Mouse (Mus musculus) thymus, postnatal 10 days (tissue): ENCODE measurements at regions not wholly inside any gene's neighbourhood (a gene's known extent, or its start where the extent isn't known, plus 50 kb on each side); places are given as distances from the start of the nearest gene placed in this dataset.

Experiments
- DNase-seq, 2 experiments: peaks; one replicate each; pipeline ENCODE4 v3.0.0; 2021; ENCODE audit warnings: low spot score in 2 of 2

DNA sequence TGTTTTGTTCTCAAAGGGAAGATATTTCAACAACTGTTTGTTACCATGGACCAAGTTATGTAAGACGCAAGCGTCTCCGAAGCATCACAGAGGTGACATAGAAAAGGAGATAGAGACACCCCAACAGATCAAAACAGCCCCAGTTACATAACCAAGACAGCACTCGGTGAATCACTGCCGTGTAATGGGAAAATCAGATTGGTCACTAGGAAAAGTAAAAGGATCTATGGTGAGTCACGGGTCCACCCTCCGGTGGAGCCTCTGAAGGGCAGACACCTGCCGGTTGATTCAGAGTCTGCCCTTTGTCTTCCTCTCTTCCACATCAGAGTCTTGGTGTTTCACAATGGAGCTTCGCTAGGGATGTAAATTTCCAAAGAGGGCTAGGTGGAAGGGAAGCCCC is 62.9 kb upstream of the Odc1 start:
- no peak for DNase-seq

DNA sequence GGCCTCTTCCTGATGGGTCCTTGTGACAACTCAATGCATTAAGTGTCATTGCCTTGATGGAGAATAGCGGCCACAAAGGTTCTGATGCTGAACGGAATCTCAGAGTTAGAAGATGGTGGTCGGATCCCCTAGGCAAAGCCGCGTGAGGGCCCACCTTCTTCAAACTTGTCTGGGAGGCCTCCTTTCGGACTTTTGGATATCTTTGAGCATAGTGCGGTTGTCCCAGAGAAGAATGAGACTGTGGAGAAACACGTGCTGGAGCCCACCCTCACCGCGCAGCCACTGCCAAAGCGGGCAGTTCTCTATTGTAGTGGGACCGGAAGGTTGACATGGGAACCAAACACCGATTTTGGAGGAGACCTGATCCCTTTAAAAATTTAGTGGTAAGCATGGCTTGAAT is 62.4 kb upstream of the Odc1 start:
- DNase-seq = peak in 1 of 2 experiments; percentile 1

DNA sequence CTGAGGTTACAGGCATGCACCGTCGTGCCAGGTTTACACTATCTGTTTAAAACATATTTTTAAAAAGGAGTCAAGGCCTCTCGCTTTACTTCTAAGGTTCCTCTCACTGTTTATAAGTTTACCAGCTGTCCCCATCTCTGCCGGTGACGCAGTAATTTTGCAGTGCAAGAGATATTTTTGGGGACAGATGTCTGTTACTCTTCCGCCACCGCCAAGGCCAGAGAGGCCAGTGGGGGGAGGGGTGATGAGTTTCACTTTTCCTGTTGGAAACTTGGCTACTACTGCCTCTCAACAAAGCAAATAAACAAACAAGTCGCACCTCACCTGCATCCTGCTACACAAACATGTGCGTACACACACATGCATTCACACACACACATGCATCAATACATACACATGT is 60.1 kb upstream of the Odc1 start:
- no peak for DNase-seq

DNA sequence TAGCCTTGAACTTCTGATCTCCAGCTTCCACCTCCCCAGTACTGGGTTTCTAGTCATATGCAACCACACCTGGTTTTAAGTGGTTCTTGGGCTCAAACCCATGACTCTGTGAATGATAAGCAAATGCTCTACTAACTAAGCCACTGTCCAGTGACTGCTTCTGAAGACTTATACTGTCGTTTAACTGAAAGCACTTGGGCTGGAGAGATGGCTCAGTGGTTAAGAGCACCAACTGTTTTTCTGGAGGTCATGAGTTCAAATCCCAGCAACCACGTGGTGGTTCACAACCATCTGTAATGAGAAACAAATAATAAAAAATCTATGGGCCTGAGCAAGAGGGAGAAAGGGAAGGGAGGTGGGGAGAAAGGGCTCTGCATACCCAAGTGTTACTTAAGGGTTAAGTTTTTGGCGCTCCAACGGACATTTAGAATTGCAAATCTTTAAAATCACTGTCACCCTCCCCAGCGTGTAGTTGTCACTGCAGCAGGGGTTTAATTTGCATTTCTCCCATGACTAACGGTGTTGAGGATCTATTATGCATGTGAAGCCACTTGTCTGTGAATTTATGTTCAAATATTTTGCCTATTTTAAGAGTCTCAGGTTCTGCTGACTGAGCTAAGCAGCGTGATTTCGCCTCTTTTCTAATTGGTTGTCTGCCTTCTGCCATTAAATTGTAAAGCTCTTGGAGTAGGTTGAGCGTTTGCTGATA is 58.4 kb upstream of the Odc1 start:
- no peak for DNase-seq

DNA sequence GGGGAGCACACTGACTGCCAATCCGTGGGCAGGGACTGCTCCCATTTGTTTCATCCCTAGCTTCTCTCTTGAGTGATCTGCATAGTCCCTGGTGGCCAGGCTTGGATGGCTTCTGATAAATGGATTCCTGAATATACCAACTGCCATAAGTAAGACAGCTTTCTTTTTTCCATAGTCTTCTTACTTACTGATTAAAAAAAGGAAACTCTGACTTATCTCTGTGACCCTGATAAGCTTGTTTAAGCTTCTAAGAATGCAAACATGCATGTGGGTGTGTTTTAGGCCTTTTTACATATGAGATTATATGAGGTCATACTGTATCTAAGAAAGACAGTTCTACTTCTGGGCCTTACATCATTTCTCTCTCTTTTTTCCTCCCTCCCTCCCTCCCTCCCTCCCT is 57.3 kb upstream of the Odc1 start:
- no peak for DNase-seq

DNA sequence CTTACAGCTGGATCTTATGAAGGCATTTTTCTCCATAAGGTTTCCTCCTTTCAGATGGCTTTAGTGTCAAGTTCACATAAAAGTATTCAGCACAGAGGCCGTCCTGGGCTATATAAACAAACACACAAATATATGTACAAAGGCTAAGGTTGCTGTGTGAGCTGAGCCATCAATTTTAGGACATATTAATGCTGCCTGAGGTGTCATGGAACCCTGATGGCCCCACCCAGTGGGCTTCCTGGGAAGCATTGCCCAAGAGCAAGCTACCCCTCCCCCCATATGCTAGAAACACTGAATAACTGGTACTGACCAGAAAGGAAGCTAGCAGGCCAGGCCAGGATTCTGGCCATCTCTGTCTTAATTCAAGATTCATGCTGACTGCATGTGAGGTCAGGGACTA is 56.4 kb upstream of the Odc1 start:
- no peak for DNase-seq

DNA sequence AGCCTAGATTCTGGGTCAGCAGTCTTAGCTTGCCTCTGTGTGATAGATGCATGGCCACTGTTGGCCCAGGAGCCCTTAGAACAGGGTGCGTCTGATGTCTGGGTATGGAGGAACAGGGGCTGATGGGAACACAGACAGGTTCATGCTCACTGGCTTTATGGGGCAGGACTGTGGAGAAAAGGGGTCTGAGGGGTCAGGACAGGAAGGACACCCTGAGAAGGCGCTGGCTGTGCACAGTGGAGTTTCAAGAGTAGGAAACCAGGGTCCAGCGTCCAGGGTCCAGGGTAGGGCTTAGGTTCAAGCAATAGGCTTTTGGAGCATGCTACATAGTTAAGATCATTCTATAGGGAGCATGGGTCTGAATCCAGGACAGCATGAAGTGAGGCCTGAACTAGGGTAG is 54.6 kb upstream of the Odc1 start:
- no peak for DNase-seq

DNA sequence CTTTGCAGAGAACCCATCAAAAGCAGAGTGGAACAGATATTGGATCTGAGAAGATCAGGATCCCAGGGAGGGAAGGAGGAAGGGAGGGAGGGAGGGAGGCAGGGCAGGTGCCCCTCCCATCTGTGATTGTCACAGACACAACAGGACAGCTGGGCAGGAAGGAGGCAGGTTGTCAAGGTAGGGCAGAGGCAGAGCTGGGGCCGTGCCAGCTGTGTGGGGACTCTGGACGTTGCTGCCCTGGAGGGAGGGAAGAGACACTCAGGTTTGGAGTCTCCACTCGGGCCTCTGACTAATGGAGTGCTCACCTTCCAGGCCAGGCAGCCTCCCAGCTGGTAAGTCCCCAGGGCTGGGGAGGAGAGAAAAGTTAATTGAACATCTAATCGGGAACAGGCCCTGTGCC is 52.0 kb upstream of the Odc1 start:
- DNase-seq = no peak

DNA sequence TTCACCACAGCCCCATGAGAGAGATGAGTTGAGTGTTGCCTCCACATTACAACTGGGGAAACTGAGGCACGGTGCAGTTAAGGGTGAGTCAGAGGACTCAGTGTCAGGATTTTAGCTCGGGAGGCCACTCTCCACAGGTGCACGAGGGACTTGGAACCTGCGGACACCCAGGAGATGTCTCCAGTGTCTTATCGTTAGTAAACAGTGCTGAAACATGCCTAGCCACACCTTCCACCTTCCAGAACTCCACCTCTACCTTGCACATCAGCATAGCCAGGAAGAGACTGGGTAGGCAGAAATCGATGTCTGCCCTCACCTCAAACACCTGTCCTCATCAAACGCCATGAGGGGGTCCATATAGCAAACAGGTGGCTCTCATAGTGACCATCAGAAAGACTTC is 51.5 kb upstream of the Odc1 start:
- DNase-seq = no peak

DNA sequence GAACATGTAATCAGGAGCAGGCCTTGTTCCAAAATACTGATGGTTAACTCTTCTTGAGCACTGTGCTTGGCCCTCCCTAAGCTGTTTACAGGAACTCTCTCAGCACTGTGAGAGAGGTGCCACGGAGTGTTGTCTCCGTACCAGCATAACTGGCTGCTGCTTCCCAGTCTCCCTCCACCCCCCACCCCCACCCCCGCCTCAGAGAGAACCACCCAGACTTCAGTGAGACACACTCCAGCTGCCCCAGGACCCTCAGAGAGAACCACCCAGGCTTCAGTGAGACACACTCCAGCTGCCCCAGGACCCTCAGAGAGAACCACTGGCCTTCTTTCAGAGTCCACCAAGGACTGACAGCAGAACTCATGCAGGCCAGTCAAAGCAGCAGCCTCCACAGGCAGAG is 50.8 kb upstream of the Odc1 start:
- DNase-seq = no peak
